In the genomic region with DNA sequence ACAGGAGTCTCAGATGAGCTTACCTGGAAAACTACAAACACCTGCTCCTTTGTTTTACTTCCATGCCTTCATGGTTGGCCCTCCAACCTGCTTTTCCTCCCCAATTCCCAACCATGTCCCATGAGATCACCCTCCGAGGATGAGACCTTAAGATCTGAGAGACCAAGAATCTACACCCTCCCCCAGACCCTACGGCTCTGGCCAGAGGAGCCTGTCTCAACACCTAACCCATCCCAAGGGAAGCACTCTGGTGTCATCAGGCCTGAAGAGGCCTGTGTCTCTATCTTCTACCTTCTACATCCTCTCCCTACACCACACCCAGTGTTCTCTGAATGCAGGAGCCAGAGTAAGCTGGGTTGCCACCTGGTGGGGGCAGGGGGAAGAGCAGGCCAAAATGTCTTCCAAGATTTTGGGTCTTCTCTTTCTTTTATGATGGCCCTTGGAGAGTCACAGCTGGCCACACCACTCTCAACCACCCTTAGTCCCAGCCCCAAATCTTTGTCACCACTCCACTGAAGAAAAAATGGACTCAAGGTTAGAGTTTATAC, we compare ENCODE assay signal across 9 mouse cellular contexts. TPM values are rescaled to one million over a fixed set of nuclear protein-coding genes. Genes with fewer than 3 reads are reported as not detected.
DNase-seq lines count a peak whose midpoint lies in the region; ATAC-seq and TF ChIP-seq lines count a peak whose summit lies in the region.
"Had no signal": no experiment of that assay in that cellular context is flagged by ENCODE, and none has a peak within 500 bp of the region (broad histone marks: within the 10 kb centered on the region; RNA-seq: fewer than 3 reads in every experiment).

No protein-coding gene starts in this region.

- no peak for TF ChIP-seq POLR2A in kidney, adult 2 months (IDR thresholded peaks at IDR 0.05; ENCODE audit: low read depth, low read length)

- no peaks in the 10 kb centered on the region; the same call in none of the 2 replicates for H3K36me3 ChIP-seq in kidney, adult 2 months (ENCODE audit: control insufficient read depth, insufficient read depth, low read length)
- H3K36me3 ChIP-seq in kidney, embryonic 16.5 days (ENCODE audit: insufficient read depth, low read length): peaks cover 41% of the 10 kb centered on the region
- H3K36me3 ChIP-seq in E14TG2a.4 (ENCODE audit: insufficient read depth, low read length): peaks cover 56% of the 10 kb centered on the region

- intact Hi-C loops in gastrocnemius, postnatal 14 days (cut with DNase I; ENCODE audit: low total_unique reads): no loop called here

- H3K4me3 ChIP-seq in kidney, adult 2 months (ENCODE audit: insufficient read depth, low read depth, low read length): no peak overlapping the region
- H3K4me3 ChIP-seq in kidney, embryonic 16.5 days (ENCODE audit: low read length): no peak overlapping the region
- H3K4me3 ChIP-seq in E14TG2a.4 (replicated peaks; ENCODE audit: low read length): no peak overlapping the region

- no peaks in the 10 kb centered on the region for H3K27me3 ChIP-seq in kidney, adult 2 months (replicated peaks; ENCODE audit: control insufficient read depth, insufficient read depth, low read length)
- no peaks in the 10 kb centered on the region for H3K27me3 ChIP-seq in kidney, embryonic 16.5 days (ENCODE audit: insufficient read depth, low read length)
- H3K27me3 ChIP-seq in E14TG2a.4 (ENCODE audit: insufficient read depth, low read length): peaks cover 6% of the 10 kb centered on the region; the same call in 1 of the 2 replicates

- no peak for DNase-seq in kidney, adult 2 months
- DNase-seq in ZHBTc4 (ENCODE audit: low read depth, low spot score): peak; percentile 86
- DNase-seq in induced T-regulatory cell, adult 2 months (ENCODE audit: low read depth): peak; percentile 69
- DNase-seq in spleen, postnatal 4 days (ENCODE audit: low spot score in 2 of 2): peak; percentile 31 to 75
- DNase-seq in layer of hippocampus, postnatal 14 days (ENCODE audit: low spot score in 2 of 2): no peak
- no peak for DNase-seq in gastrocnemius, postnatal 14 days

- H3K4me2 ChIP-seq in kidney, embryonic 16.5 days (replicated peaks; ENCODE audit: low read depth, low read length): no peak overlapping the region

- no peaks in the 10 kb centered on the region for H3K9me3 ChIP-seq in kidney, embryonic 16.5 days (ENCODE audit: low read length)
- H3K9me3 ChIP-seq in E14TG2a.4 (ENCODE audit: low read length): no peaks in the 10 kb centered on the region

- no peak for ATAC-seq in kidney, embryonic 16.5 days (ENCODE audit: low FRiP score, low TSS enrichment)

- H3K9ac ChIP-seq in kidney, embryonic 16.5 days (replicated peaks; ENCODE audit: low read length): no peak overlapping the region

- no peaks in the 10 kb centered on the region for H3K4me1 ChIP-seq in kidney, adult 2 months (ENCODE audit: control insufficient read depth, insufficient read depth, low read length)
- H3K4me1 ChIP-seq in kidney, embryonic 16.5 days (ENCODE audit: insufficient read depth, low read length): no peaks in the 10 kb centered on the region
- H3K4me1 ChIP-seq in E14TG2a.4 (replicated peaks; ENCODE audit: low read depth, low read length): peaks cover 44% of the 10 kb centered on the region

- TF ChIP-seq CTCF in kidney, adult 2 months (conservative IDR thresholded peaks at IDR 0.05; ENCODE audit: insufficient read depth, insufficient read length, low read depth, low read length): peak; percentile 57
- peak; percentile 82 for TF ChIP-seq CTCF in E14TG2a.4 (conservative IDR thresholded peaks at IDR 0.05; ENCODE audit: low read length)

- 91% methylated on average over 2 of the region's 2 CpGs for WGBS in kidney, adult 2 months
- WGBS in kidney, embryonic 16.5 days: 95% methylated on average over 2 of the region's 2 CpGs

- H3K27ac ChIP-seq in kidney, adult 2 months (ENCODE audit: insufficient read depth, low read depth, low read length): no peak overlapping the region
- no peak overlapping the region for H3K27ac ChIP-seq in kidney, embryonic 16.5 days (ENCODE audit: low read length)
- H3K27ac ChIP-seq: macrophage had no signal

RNA-seq across cellular contexts. Expression of gene Akap1, which starts 34.1 kb away (rescaled TPM):
- polyA plus RNA-seq in kidney, adult 2 months (2012; rRNA removed): 72.6 and 73.1 TPM in 2 replicates
- polyA plus RNA-seq in kidney, embryonic 16.5 days (2015; fragmentation: Nextera tagmentation; extraction: Ambion mirVana): 23.7 and 24.3 TPM in 2 replicates
- total RNA-seq in layer of hippocampus, postnatal 14 days (2021): 10 to 100 TPM; 38.9 to 39.8 TPM
- 10 to 100 TPM; 57.4 to 62.0 TPM for total RNA-seq in gastrocnemius, postnatal 14 days (2021)

Comparison
In these comparisons a context has a peak if more than half of its experiments do, and no peak if none do; other contexts are left out.
1. DNase-seq: peak in ZHBTc4 (single experiment), induced T-regulatory cell, adult 2 months (single experiment) and spleen, postnatal 4 days (2 of 2); none in kidney, adult 2 months (single experiment), layer of hippocampus, postnatal 14 days (0 of 2) and gastrocnemius, postnatal 14 days (single experiment).